Comparison of ENCODE assay signal across 8 mouse cellular contexts in genomic region chr4:149889851-149890250, GRCm38 (mm10).
DNase-seq lines count a peak whose midpoint lies in the region; ATAC-seq lines count a peak whose summit lies in the region.

No protein-coding gene starts in this region.

- DNase-seq in 3T3-L1 (ENCODE audit: low read depth, low spot score) (peak; percentile 46), NIH3T3 (ENCODE audit: low read depth) (peak; percentile 38)
- DNase-seq in heart, postnatal 14 days, result peak; percentile 87 to 92
- DNase-seq in kidney, postnatal 14 days, result peak; percentile 94

- H3K36me3 ChIP-seq in lung, embryonic 16.5 days (ENCODE audit: control insufficient read depth, insufficient read depth, low read length), result no peaks in the 10 kb centered on the region
- no peaks in the 10 kb centered on the region for H3K36me3 ChIP-seq in stomach, embryonic 15.5 days
- H3K36me3 ChIP-seq in forebrain, embryonic 15.5 days, result no peaks in the 10 kb centered on the region

- WGBS in lung, embryonic 16.5 days, result 7% methylated on average over 13 of the region's 13 CpGs
- WGBS in stomach, embryonic 15.5 days, result 8% methylated on average over 13 of the region's 13 CpGs
- 50% methylated on average over 13 of the region's 13 CpGs for WGBS in forebrain, embryonic 15.5 days

- H3K27me3 ChIP-seq in lung, embryonic 16.5 days (ENCODE audit: control insufficient read depth, insufficient read depth, low read depth, low read length), result no peaks in the 10 kb centered on the region
- H3K27me3 ChIP-seq in stomach, embryonic 15.5 days (replicated peaks), result no peaks in the 10 kb centered on the region
- no peaks in the 10 kb centered on the region for H3K27me3 ChIP-seq in forebrain, embryonic 15.5 days

- H3K4me3 ChIP-seq in lung, embryonic 16.5 days (ENCODE audit: low read length), result no peak overlapping the region
- H3K4me3 ChIP-seq in stomach, embryonic 15.5 days (replicated peaks), result no peak overlapping the region
- no peak overlapping the region for H3K4me3 ChIP-seq in forebrain, embryonic 15.5 days

- peak overlapping the region; percentile 95 for H3K27ac ChIP-seq in lung, embryonic 16.5 days (ENCODE audit: low read length)
- H3K27ac ChIP-seq in stomach, embryonic 15.5 days, result peak overlapping the region; percentile 89
- H3K27ac ChIP-seq in forebrain, embryonic 15.5 days (replicated peaks), result no peak overlapping the region

- peak overlapping the region; percentile 38; the same call in 1 of the 2 replicates for H3K9ac ChIP-seq in lung, embryonic 16.5 days (ENCODE audit: low read length)
- no peak overlapping the region for H3K9ac ChIP-seq in stomach, embryonic 15.5 days
- no peak overlapping the region for H3K9ac ChIP-seq in forebrain, embryonic 15.5 days (replicated peaks)

- ATAC-seq in frontal cortex, adult (ENCODE audit: low TSS enrichment), result peak; percentile 38; the same call in 1 of the 2 replicates
- ATAC-seq in lung, embryonic 16.5 days (ENCODE audit: low read depth), result peak; percentile 78
- ATAC-seq in stomach, embryonic 15.5 days (ENCODE audit: insufficient read depth, low FRiP score, low read depth), result peak; percentile 40; the same call in 1 of the 2 replicates
- ATAC-seq in forebrain, embryonic 15.5 days (replicated peaks), result no peak

- peaks cover 36% of the 10 kb centered on the region for H3K4me1 ChIP-seq in lung, embryonic 16.5 days (replicated peaks; ENCODE audit: control insufficient read depth, insufficient read depth, low read length)
- peaks cover 44% of the 10 kb centered on the region for H3K4me1 ChIP-seq in stomach, embryonic 15.5 days
- peaks cover 15% of the 10 kb centered on the region for H3K4me1 ChIP-seq in forebrain, embryonic 15.5 days

- H3K4me2 ChIP-seq in lung, embryonic 16.5 days (ENCODE audit: low read depth, low read length), result peak overlapping the region; percentile 35
- peak overlapping the region; percentile 27 for H3K4me2 ChIP-seq in stomach, embryonic 15.5 days
- H3K4me2 ChIP-seq in forebrain, embryonic 15.5 days (replicated peaks), result no peak overlapping the region

- no peaks in the 10 kb centered on the region for H3K9me3 ChIP-seq in lung, embryonic 16.5 days (ENCODE audit: control insufficient read depth, low read length)
- H3K9me3 ChIP-seq in stomach, embryonic 15.5 days, result no peaks in the 10 kb centered on the region
- no peaks in the 10 kb centered on the region for H3K9me3 ChIP-seq in forebrain, embryonic 15.5 days

- intact Hi-C loops in heart, postnatal 14 days (cut with DNase I), result loop anchor here (2.0 to 5.0 kb wide), 2 partner anchors 43 to 65 kb away; partner anchors contain the start of gene Spsb1

Comparison
In these comparisons a context has a peak if more than half of its experiments do, and no peak if none do; other contexts are left out.
1. DNase-seq: peak in every context shown above with its lines; median percentile 94 in kidney, postnatal 14 days; 90 in heart, postnatal 14 days; 46 in 3T3-L1; 38 in NIH3T3.